Mouse (Mus musculus): ENCODE measurements around the gene Cemip.

DNA sequence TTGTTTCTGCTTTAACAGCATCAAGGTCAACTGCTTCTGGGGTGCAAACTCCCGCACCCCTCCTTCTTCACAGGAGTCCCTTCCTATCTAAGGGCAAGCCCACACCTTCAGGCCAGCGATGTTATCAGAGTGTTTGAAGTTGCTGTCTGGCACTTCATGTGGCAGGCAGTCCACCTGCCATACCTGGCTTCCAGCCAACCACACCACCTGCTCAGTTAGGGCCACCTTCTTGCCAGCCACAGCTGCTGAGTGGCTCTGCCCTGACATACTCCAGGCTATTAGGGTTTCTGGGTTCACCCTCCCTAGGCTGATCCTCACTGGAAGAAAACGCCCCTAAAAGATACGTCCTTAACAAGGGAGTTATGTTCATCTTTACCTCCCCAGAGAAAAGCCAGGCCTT lies 60.2 kb downstream of the Cemip start:
- no peak for TF ChIP-seq CTCF (IDR thresholded peaks at IDR 0.05; ENCODE audit: control insufficient read depth, insufficient read depth, insufficient replicate concordance, low read depth, low read length)
- no peak for TF ChIP-seq POLR2A (IDR thresholded peaks at IDR 0.05; ENCODE audit: control insufficient read depth, low read depth, low read length)
